Mouse (Mus musculus) forebrain, embryonic 11.5 days (tissue): ENCODE measurements around the gene Gm21992. TPM values are rescaled to one million over a fixed set of nuclear protein-coding genes. Genes with fewer than 3 reads are reported as not detected.

ENCODE experiments used
- ATAC-seq: fragments of 200-750 bp; cut with Nextera tagmentation; replicated peaks from 2 replicates; pipeline ENCODE4 v1.8.0; 2017; ENCODE audit warnings: moderate TSS enrichment; ENCODE audit not compliant: low FRiP score
- DNase-seq: peaks from one replicate; pipeline ENCODE4 v3.0.0-alpha.2; 2017; ENCODE audit warnings: low spot score
- H3K27ac ChIP-seq: fragments of 300-500 bp; sonication (generic); 2 replicates; pipeline ENCODE4 v1.5.1; 2014; ENCODE audit warnings: low read depth, low read length
- H3K27me3 ChIP-seq: fragments of 300-500 bp; sonication (generic); 2 replicates; pipeline ENCODE4 v1.6.1; 2014; ENCODE audit warnings: mild to moderate bottlenecking, low read length, mixed read lengths; ENCODE audit not compliant: control insufficient read depth, insufficient read depth
- H3K36me3 ChIP-seq: fragments of 300-500 bp; sonication (generic); 2 replicates; pipeline ENCODE4 v1.6.1; 2014; ENCODE audit warnings: mild to moderate bottlenecking, low read length, moderate library complexity, mixed read lengths; ENCODE audit not compliant: control insufficient read depth, insufficient read depth
- H3K4me1 ChIP-seq: fragments of 300-500 bp; sonication (generic); replicated peaks from 2 replicates; pipeline ENCODE4 v1.6.1; 2014; ENCODE audit warnings: low read length, mixed read lengths; ENCODE audit not compliant: control insufficient read depth, insufficient read depth
- H3K4me2 ChIP-seq: fragments of 300-500 bp; sonication (generic); 2 replicates; pipeline ENCODE4 v1.6.1; 2014; ENCODE audit warnings: low read depth, mild to moderate bottlenecking, low read length, moderate library complexity, mixed read lengths; ENCODE audit not compliant: severe bottlenecking
- H3K4me3 ChIP-seq: fragments of 300-500 bp; sonication (generic); 2 replicates; pipeline ENCODE4 v1.5.1; 2014; ENCODE audit warnings: low read depth, low read length
- H3K9ac ChIP-seq: fragments of 300-500 bp; sonication (generic); 2 replicates; pipeline ENCODE4 v1.6.1; 2014; ENCODE audit warnings: low read length
- H3K9me3 ChIP-seq: fragments of 300-500 bp; sonication (generic); 2 replicates; pipeline ENCODE4 v1.6.1; 2016; ENCODE audit warnings: low read length, mixed read lengths; ENCODE audit not compliant: control insufficient read depth
- WGBS: fragments of 180-500 bp; shearing (Covaris S2); extraction: QIAGEN DNeasy Blood & Tissue Kit; methylation state at CpG from one replicate; pipeline ENCODE4 v1.1.7; 2014; 5-methylcytosine and 5-hydroxymethylcytosine counted together
- polyA plus RNA-seq: library from polyadenylated mRNA; unstranded; fragments of >200 nt; fragmentation: Nextera tagmentation; extraction: Ambion mirVana; gene quantifications from 2 replicates; pipeline ENCODE4 v1.2.1, GENCODE M21; 2014

Gene Gm21992
- polyA plus RNA-seq, 1 experiment from 2014 or later: 31.9 TPM

- H3K4me2 ChIP-seq: peak overlapping the region; percentile 79
- ATAC-seq (peak; percentile 70), DNase-seq (peak; percentile 93)
- no peaks in the 10 kb centered on the region for H3K9me3 ChIP-seq
- under 1% methylated on average over 10 of the region's 10 CpGs for WGBS
- H3K27ac ChIP-seq: peak overlapping the region; percentile 95
- no peaks in the 10 kb centered on the region; the same call in 1 of the 2 replicates for H3K36me3 ChIP-seq
- H3K27me3 ChIP-seq: no peaks in the 10 kb centered on the region
- peak overlapping the region; percentile 97 for H3K9ac ChIP-seq
- H3K4me1 ChIP-seq: peaks cover 10% of the 10 kb centered on the region; the same call in 1 of the 2 replicates
- peak overlapping the region; percentile 73 for H3K4me3 ChIP-seq
Measured at GRCm38 (mm10) chr19:4755565-4756192, 55.7 kb downstream of the Gm21992 start.

- Histone ChIP-seq H3K4me1 (no peaks in the 10 kb centered on the region), H3K36me3 (no peaks in the 10 kb centered on the region; the same call in 1 of the 2 replicates), H3K9me3 (no peaks in the 10 kb centered on the region), H3K27ac (no peak overlapping the region), H3K9ac (no peak overlapping the region), H3K4me2 (no peak overlapping the region), H3K4me3 (no peak overlapping the region), H3K27me3 (no peaks in the 10 kb centered on the region)
- DNase-seq (no peak), ATAC-seq (no peak)
- 89% methylated on average over 6 of the region's 6 CpGs for WGBS
Measured at GRCm38 (mm10) chr19:4749975-4750374, 61.4 kb downstream of the Gm21992 start.

GRCm38 (mm10) chr19:4748493-4748892, 62.9 kb downstream of the Gm21992 start:
- DNase-seq: no peak
- no peak overlapping the region for H3K9ac ChIP-seq
- 91% methylated on average over 10 of the region's 10 CpGs for WGBS
- no peak overlapping the region for H3K4me2 ChIP-seq
- no peaks in the 10 kb centered on the region for H3K27me3 ChIP-seq
- H3K4me3 ChIP-seq: no peak overlapping the region
- no peaks in the 10 kb centered on the region for H3K9me3 ChIP-seq
- no peaks in the 10 kb centered on the region for H3K4me1 ChIP-seq
- no peaks in the 10 kb centered on the region; the same call in 1 of the 2 replicates for H3K36me3 ChIP-seq
- no peak overlapping the region for H3K27ac ChIP-seq
- ATAC-seq: no peak

GRCm38 (mm10) chr19:4747631-4748312, 63.6 kb downstream of the Gm21992 start:
- Histone ChIP-seq H3K4me2 (no peak overlapping the region), H3K9me3 (no peaks in the 10 kb centered on the region), H3K4me3 (no peak overlapping the region), H3K9ac (no peak overlapping the region), H3K36me3 (no peaks in the 10 kb centered on the region; the same call in 1 of the 2 replicates), H3K27me3 (no peaks in the 10 kb centered on the region), H3K4me1 (no peaks in the 10 kb centered on the region), H3K27ac (no peak overlapping the region)
- WGBS: 91% methylated on average over 9 of the region's 9 CpGs
- no peak for ATAC-seq
- DNase-seq: no peak

GRCm38 (mm10) chr19:4746611-4747010, 64.8 kb downstream of the Gm21992 start:
- no peak overlapping the region for H3K4me2 ChIP-seq
- no peaks in the 10 kb centered on the region for H3K9me3 ChIP-seq
- no peak overlapping the region for H3K9ac ChIP-seq
- H3K36me3 ChIP-seq: no peaks in the 10 kb centered on the region; the same call in 1 of the 2 replicates
- no peaks in the 10 kb centered on the region for H3K27me3 ChIP-seq
- 90% methylated on average over 14 of the region's 14 CpGs for WGBS
- H3K27ac ChIP-seq: no peak overlapping the region
- no peaks in the 10 kb centered on the region for H3K4me1 ChIP-seq
- ATAC-seq (no peak), DNase-seq (no peak)
- H3K4me3 ChIP-seq: no peak overlapping the region

- WGBS: 94% methylated on average over 10 of the region's 10 CpGs
Measured at GRCm38 (mm10) chr19:4745681-4746080, 65.7 kb downstream of the Gm21992 start.

GRCm38 (mm10) chr19:4745057-4745456, 66.4 kb downstream of the Gm21992 start:
- H3K9me3 ChIP-seq: no peaks in the 10 kb centered on the region
- H3K4me1 ChIP-seq: no peaks in the 10 kb centered on the region
- H3K27me3 ChIP-seq: no peaks in the 10 kb centered on the region
- no peak overlapping the region for H3K4me3 ChIP-seq
- ATAC-seq (no peak), DNase-seq (no peak)
- H3K9ac ChIP-seq: no peak overlapping the region
- no peaks in the 10 kb centered on the region; the same call in 1 of the 2 replicates for H3K36me3 ChIP-seq
- no peak overlapping the region for H3K27ac ChIP-seq
- no peak overlapping the region for H3K4me2 ChIP-seq
- 89% methylated on average over 9 of the region's 9 CpGs for WGBS

More at GRCm38 (mm10) chr19:4745681-4746080, 65.7 kb downstream of the Gm21992 start:
- no peak for ATAC-seq
- no peaks in the 10 kb centered on the region for H3K9me3 ChIP-seq
- H3K36me3 ChIP-seq: no peaks in the 10 kb centered on the region; the same call in 1 of the 2 replicates
- no peak overlapping the region for H3K27ac ChIP-seq
- no peaks in the 10 kb centered on the region for H3K4me1 ChIP-seq
- no peak overlapping the region for H3K9ac ChIP-seq
- no peaks in the 10 kb centered on the region for H3K27me3 ChIP-seq
- no peak for DNase-seq
- H3K4me3 ChIP-seq: no peak overlapping the region
- H3K4me2 ChIP-seq: no peak overlapping the region

GRCm38 (mm10) chr19:4744026-4744425, 67.4 kb downstream of the Gm21992 start:
- Histone ChIP-seq H3K4me2 (no peak overlapping the region), H3K9ac (no peak overlapping the region), H3K4me3 (no peak overlapping the region), H3K9me3 (no peaks in the 10 kb centered on the region), H3K4me1 (no peaks in the 10 kb centered on the region), H3K27ac (no peak overlapping the region), H3K36me3 (no peaks in the 10 kb centered on the region; the same call in 1 of the 2 replicates), H3K27me3 (no peaks in the 10 kb centered on the region)
- DNase-seq: no peak
- WGBS: 84% methylated on average over 14 of the region's 14 CpGs
- no peak for ATAC-seq
